Mouse (Mus musculus) heart, postnatal 4 days (tissue): Measurements from ENCODE around the gene A730009L09Rik. TPM values are rescaled to one million over a fixed set of nuclear protein-coding genes. Genes with fewer than 3 reads are reported as not detected.

Source experiments
- DNase-seq: peaks from one replicate; pipeline ENCODE4 v3.0.0; 2021
- total RNA-seq, 2 experiments: library from RNA; stranded (reverse); gene quantifications; 2 replicates each; pipeline ENCODE4 v1.2.3; 2021

Gene A730009L09Rik
- total RNA-seq, 2 experiments from 2014 or later: not detected

DNA sequence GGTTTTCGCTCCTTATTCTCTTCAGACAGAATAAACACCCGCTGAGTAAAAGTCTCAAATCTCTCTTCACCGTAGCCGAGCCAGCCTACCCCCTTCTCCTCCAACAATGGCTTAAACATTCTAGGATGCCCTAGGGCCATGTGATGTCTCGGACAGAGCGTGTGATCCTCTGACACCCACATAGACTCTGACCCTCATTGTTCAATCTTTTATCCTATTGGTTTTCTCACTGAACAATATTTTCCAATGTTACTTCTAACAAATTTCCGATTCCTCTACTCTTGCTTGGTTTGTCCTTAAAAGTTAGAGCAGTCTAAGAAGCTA is 45.3 kb downstream of the A730009L09Rik start:
- no peak for DNase-seq

Other genes with a start within 250 kb of the A730009L09Rik start
- gene Mrpl39, start 220.6 kb downstream of the A730009L09Rik start, total RNA-seq: 10 to 100 TPM; 31.7 to 32.2 TPM